Mouse (Mus musculus): ENCODE data around the gene Hydin. TPM values are rescaled to one million over a fixed set of nuclear protein-coding genes. Genes with fewer than 3 reads are reported as not detected.

Gene Hydin
- polyA plus RNA-seq, 1 experiment from 2014 or later, result 0.07 TPM

DNA sequence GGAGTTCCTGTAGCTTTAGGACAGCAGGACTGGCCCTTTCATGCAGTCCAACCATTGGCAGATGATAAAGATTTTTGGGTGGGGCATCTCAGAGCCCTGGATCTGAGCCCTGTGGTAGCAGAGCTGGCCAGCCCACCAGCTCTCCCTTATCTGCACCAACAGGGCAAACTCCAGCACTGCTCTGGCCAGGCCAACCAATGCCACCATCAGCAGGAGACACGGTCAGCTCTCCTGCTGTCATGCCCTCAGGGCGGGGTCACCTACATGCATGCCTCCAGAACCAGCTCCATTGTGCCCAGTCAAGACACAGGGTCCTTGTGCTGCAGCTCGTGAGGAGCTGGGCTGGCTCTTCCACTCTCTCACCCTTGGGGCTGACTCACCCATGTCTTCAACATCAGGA is 349.0 kb downstream of the Hydin start:
- Histone ChIP-seq H3K36me3 (replicated peaks) (no peaks in the 10 kb centered on the region), H3K4me1 (replicated peaks) (peaks cover 33% of the 10 kb centered on the region), H3K4me3 (replicated peaks) (no peak overlapping the region), H3K9ac (no peak overlapping the region), H3K9me3 (replicated peaks) (no peaks in the 10 kb centered on the region), H3K27ac (replicated peaks) (no peak overlapping the region), H3K4me2 (no peak overlapping the region), H3K27me3 (0 out of 2 replicates have a peak, but pooled peaks cover 11% of the 10 kb centered on the region)
- ATAC-seq (ENCODE audit: insufficient read depth), result no peak
- 37% methylated on average over 3 of the region's 3 CpGs for WGBS (ENCODE audit: insufficient replicate concordance)

- ATAC-seq (ENCODE audit: insufficient read depth), result no peak
- Histone ChIP-seq H3K27ac (replicated peaks) (no peak overlapping the region), H3K9me3 (replicated peaks) (no peaks in the 10 kb centered on the region), H3K4me2 (peak overlapping the region; percentile 87), H3K27me3 (0 out of 2 replicates have a peak, but pooled peaks cover 11% of the 10 kb centered on the region), H3K4me3 (replicated peaks) (peak overlapping the region; percentile 94), H3K9ac (peak overlapping the region; percentile 27; the same call in 1 of the 2 replicates), H3K36me3 (replicated peaks) (no peaks in the 10 kb centered on the region), H3K4me1 (replicated peaks) (peaks cover 35% of the 10 kb centered on the region)
- 16% methylated on average over 14 of the region's 14 CpGs for WGBS (ENCODE audit: insufficient replicate concordance)
These were observed 351.1 kb downstream of the Hydin start for GRCm38 (mm10) chr8:110617801-110618358.

DNA sequence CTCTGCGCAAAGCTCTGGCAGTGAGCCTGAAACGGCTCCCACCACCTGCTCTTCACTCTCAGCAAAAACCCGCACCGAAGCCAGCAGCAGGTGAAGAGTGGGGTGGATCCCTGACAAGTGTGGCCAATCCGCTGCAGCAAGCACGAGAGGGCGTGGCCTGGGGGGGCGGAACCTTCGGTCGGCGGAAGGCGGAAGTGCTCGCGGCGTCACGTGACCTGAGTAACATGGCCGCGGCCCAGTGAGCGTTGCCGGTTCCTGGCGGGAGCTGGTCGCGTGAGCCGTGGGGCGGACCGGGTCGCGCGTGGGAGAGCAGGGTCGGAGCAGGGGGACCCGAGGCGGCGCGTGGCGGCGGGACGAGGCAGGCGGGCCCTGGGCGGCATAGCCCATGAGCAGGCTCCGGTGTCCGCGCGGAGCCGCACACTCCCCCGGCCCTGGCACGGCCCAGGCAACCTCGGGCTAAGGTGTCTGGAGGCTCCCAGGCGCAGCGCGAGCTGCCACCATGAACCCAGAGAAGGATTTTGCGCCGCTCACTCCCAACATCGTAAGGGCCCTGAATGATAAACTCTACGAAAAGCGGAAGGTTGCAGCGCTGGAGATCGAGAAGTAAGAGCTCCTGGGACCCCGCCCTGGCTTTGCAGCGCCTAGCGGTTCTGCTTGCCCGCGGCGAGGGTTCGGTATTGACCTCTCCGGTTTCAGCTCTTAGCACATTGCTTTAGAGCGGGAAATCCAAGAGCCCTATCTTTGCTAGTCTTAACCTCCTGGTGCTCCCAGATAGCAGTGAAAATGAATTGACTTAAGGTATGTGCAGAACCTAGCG is 351.8 kb downstream of the Hydin start, which contains the start of gene Vac14:
Gene Vac14 (plus strand): TSS at position 195 of the 817 bp plus-strand sequence.
- H3K27ac ChIP-seq (replicated peaks), result peak within 1 kb of the TSS; percentile 76
- H3K4me2 ChIP-seq, result peak within 1 kb of the TSS; percentile 87
- ATAC-seq (ENCODE audit: insufficient read depth), result peak; percentile 91
- H3K9ac ChIP-seq, result peak within 1 kb of the TSS; percentile 78
- 0 out of 2 replicates have a peak, but pooled peaks cover 11% of the 10 kb centered on the region for H3K27me3 ChIP-seq
- peak within 1 kb of the TSS; percentile 94 for H3K4me3 ChIP-seq (replicated peaks)
- peaks cover 35% of the 10 kb centered on the region for H3K4me1 ChIP-seq (replicated peaks)
- no peaks in the 10 kb centered on the region for H3K9me3 ChIP-seq (replicated peaks)
- no peaks in the 10 kb centered on the region for H3K36me3 ChIP-seq (replicated peaks)
- under 1% methylated on average over 67 of the region's 67 CpGs for WGBS (ENCODE audit: insufficient replicate concordance)

DNA sequence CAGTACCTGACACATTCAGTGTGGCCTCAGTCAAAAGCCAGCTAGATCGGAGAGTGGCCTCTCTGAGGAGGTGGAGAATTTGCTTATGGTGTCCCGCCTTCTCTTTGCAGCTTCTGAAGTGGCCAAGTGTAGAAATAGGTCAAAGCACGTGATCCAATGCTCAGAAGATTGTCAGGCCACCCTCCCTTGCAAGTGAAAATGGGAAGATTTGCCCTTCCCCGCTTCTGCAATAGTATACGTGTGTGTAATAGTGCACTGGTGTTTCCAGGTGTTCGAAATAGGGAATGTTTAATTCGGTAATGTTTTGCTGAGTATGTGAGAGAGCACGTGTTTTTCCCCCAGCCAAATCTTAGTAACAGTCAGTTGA is 352.4 kb downstream of the Hydin start:
- no peak for ATAC-seq (ENCODE audit: insufficient read depth)
- Histone ChIP-seq H3K9ac (peak overlapping the region; percentile 78), H3K27ac (replicated peaks) (peak overlapping the region; percentile 76; the same call in 1 of the 2 replicates)

GRCm38 (mm10) chr8:110619919-110620318 is 353.1 kb downstream of the Hydin start:
- Histone ChIP-seq H3K4me2 (peak overlapping the region; percentile 87), H3K9me3 (replicated peaks) (no peaks in the 10 kb centered on the region), H3K4me1 (replicated peaks) (peaks cover 35% of the 10 kb centered on the region), H3K27me3 (0 out of 2 replicates have a peak, but pooled peaks cover 11% of the 10 kb centered on the region), H3K27ac (replicated peaks) (no peak overlapping the region), H3K4me3 (replicated peaks) (peak overlapping the region; percentile 94), H3K36me3 (replicated peaks) (no peaks in the 10 kb centered on the region), H3K9ac (no peak overlapping the region)
- 76% methylated on average over 5 of the region's 5 CpGs for WGBS (ENCODE audit: insufficient replicate concordance)
- no peak for ATAC-seq (ENCODE audit: insufficient read depth)

More for the DNA sequence above, 352.4 kb downstream of the Hydin start:
- no peaks in the 10 kb centered on the region for H3K36me3 ChIP-seq (replicated peaks)
- H3K4me2 ChIP-seq, result peak overlapping the region; percentile 87
- H3K27me3 ChIP-seq, result 0 out of 2 replicates have a peak, but pooled peaks cover 11% of the 10 kb centered on the region
- H3K9me3 ChIP-seq (replicated peaks), result no peaks in the 10 kb centered on the region
- WGBS (ENCODE audit: insufficient replicate concordance), result 11% methylated on average over 8 of the region's 8 CpGs
- peak overlapping the region; percentile 94 for H3K4me3 ChIP-seq (replicated peaks)
- peaks cover 35% of the 10 kb centered on the region for H3K4me1 ChIP-seq (replicated peaks)

DNA sequence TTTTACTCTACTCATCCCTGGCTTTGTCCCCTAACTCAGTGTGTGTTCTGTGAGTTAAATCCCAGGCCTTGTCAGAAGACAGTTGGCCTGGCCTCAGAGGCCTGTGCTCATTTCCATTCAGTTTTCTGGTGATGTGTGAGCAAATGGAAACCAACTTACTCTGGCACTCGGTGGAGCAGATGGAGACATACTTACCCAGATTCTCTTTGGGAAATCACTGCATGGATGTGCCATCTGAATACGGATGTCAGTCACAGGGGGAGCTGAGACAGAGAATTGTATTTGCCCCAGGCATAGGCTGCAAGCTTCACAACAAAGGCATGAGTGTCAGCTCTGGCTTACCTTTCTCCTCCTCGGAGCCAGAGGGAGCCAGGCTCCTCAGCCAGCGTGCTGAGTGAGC is 359.7 kb downstream of the Hydin start:
- 64% methylated on average over 4 of the region's 4 CpGs for WGBS (ENCODE audit: insufficient replicate concordance)
- H3K4me2 ChIP-seq, result no peak overlapping the region

GRCm38 (mm10) chr8:110629245-110630063 is 362.7 kb downstream of the Hydin start:
- Histone ChIP-seq H3K36me3 (replicated peaks) (peaks cover 28% of the 10 kb centered on the region), H3K9me3 (replicated peaks) (no peaks in the 10 kb centered on the region), H3K4me3 (replicated peaks) (no peak overlapping the region), H3K4me2 (no peak overlapping the region), H3K9ac (no peak overlapping the region), H3K27ac (replicated peaks) (no peak overlapping the region), H3K4me1 (replicated peaks) (peaks cover 3% of the 10 kb centered on the region; the same call in 1 of the 2 replicates), H3K27me3 (no peaks in the 10 kb centered on the region)
- ATAC-seq (ENCODE audit: insufficient read depth), result 0 out of 2 replicates have a peak, but pooled peaks have one; percentile 20
- WGBS (ENCODE audit: insufficient replicate concordance), result 66% methylated on average over 9 of the region's 9 CpGs

More for the DNA sequence above, 359.7 kb downstream of the Hydin start:
- no peak for ATAC-seq (ENCODE audit: insufficient read depth)
- Histone ChIP-seq H3K27me3 (no peaks in the 10 kb centered on the region), H3K36me3 (replicated peaks) (no peaks in the 10 kb centered on the region), H3K4me3 (replicated peaks) (no peak overlapping the region), H3K9ac (no peak overlapping the region), H3K27ac (replicated peaks) (no peak overlapping the region), H3K9me3 (replicated peaks) (no peaks in the 10 kb centered on the region), H3K4me1 (replicated peaks) (peaks cover 3% of the 10 kb centered on the region; the same call in 1 of the 2 replicates)

- Histone ChIP-seq H3K4me2 (no peak overlapping the region), H3K4me3 (replicated peaks) (no peak overlapping the region), H3K36me3 (replicated peaks) (peaks cover 34% of the 10 kb centered on the region), H3K9ac (no peak overlapping the region), H3K27ac (replicated peaks) (no peak overlapping the region), H3K27me3 (no peaks in the 10 kb centered on the region), H3K4me1 (replicated peaks) (peaks cover 3% of the 10 kb centered on the region; the same call in 1 of the 2 replicates), H3K9me3 (replicated peaks) (no peaks in the 10 kb centered on the region)
- ATAC-seq (ENCODE audit: insufficient read depth), result peak; percentile 6; the same call in 1 of the 2 replicates
- WGBS (ENCODE audit: insufficient replicate concordance), result 84% methylated on average over 3 of the region's 3 CpGs
These were observed 363.3 kb downstream of the Hydin start for GRCm38 (mm10) chr8:110630079-110630478.

- Histone ChIP-seq H3K36me3 (replicated peaks) (peaks cover 39% of the 10 kb centered on the region), H3K9me3 (replicated peaks) (no peaks in the 10 kb centered on the region), H3K27me3 (no peaks in the 10 kb centered on the region), H3K9ac (no peak overlapping the region), H3K27ac (replicated peaks) (no peak overlapping the region), H3K4me1 (replicated peaks) (peaks cover 3% of the 10 kb centered on the region; the same call in 1 of the 2 replicates), H3K4me2 (no peak overlapping the region), H3K4me3 (replicated peaks) (no peak overlapping the region)
- ATAC-seq (ENCODE audit: insufficient read depth), result no peak
- 74% methylated on average over 8 of the region's 8 CpGs for WGBS (ENCODE audit: insufficient replicate concordance)
These were observed 363.8 kb downstream of the Hydin start for GRCm38 (mm10) chr8:110630571-110631071.

DNA sequence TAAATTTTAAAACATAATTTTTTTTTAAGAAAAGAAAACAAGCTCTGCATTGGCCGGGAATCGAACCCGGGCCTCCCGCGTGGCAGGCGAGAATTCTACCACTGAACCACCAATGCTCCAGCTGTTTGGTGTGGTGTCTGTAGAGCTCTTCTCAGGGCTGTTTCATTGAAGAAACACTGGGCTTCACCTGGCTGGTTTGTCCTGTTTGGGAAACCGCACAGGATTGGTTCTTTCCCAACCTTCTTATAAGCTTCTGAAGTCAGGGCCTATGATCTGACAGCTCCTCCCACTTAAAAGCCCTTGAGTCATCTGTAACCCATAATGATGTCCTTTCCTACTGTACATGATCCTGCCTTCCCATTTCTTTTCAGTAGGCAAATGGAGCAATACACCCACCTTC is 364.4 kb downstream of the Hydin start:
- 87% methylated on average over 7 of the region's 7 CpGs for WGBS (ENCODE audit: insufficient replicate concordance)
- Histone ChIP-seq H3K9ac (no peak overlapping the region), H3K4me2 (no peak overlapping the region), H3K4me1 (replicated peaks) (peaks cover 3% of the 10 kb centered on the region; the same call in 1 of the 2 replicates), H3K36me3 (replicated peaks) (peaks cover 45% of the 10 kb centered on the region), H3K4me3 (replicated peaks) (no peak overlapping the region), H3K27me3 (no peaks in the 10 kb centered on the region), H3K27ac (replicated peaks) (no peak overlapping the region), H3K9me3 (replicated peaks) (no peaks in the 10 kb centered on the region)
- ATAC-seq (ENCODE audit: insufficient read depth), result no peak

Measured in liver, embryonic 15.5 days (tissue).